Mouse (Mus musculus) 416B (cell line): ENCODE results near the gene Zkscan5.
"Not testable (repeated sequence)": the region's sequence is repeated elsewhere in the genome, so short reads cannot be mapped to it uniquely, and the experiment has no call there.

Experiments
- DNase-seq: peaks from one replicate; pipeline ENCODE4 v3.0.0; 2011; ENCODE audit warnings: low read depth

The Zkscan5 gene

DNA sequence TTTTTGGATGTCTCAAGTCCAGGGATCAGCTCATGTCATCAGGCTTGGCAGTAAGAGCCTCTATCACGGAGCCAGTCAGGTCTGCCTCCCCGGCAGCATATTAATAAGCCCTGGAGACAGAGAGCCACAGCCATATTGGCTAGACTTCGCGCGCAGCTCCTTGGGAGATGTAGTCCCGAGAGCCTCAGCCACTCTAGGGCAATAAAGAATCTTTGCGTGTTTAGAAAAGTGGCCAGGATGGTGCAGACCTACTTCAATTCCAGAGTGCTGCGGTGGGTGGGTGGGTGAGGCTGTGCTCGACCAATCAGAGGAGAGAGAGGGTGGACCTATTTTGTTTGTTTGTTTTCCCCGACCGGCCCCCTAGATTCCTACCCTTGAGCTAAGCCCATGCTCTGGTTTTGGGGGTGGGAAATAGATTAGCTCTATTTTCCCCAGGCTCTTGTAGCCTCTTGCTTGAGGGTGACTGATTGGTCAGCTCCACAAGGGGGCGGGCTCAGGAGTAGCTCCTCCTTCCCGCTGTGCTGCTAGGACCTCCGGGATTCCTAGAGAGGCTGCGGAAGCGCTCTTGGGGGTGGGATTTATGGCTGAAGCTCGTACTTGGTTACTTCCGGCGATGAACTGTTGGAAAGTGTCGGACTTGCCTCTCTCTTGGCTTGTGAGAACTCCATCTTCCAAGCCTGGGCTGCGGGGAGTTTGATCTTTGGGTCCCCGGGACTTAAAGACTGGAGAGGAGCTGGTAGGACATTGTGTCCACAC, at the start of gene Zkscan5:
TSS of gene Zkscan5 (plus strand) at position 627 of the 756 bp plus-strand sequence.
- DNase-seq: peak; percentile 100

DNA sequence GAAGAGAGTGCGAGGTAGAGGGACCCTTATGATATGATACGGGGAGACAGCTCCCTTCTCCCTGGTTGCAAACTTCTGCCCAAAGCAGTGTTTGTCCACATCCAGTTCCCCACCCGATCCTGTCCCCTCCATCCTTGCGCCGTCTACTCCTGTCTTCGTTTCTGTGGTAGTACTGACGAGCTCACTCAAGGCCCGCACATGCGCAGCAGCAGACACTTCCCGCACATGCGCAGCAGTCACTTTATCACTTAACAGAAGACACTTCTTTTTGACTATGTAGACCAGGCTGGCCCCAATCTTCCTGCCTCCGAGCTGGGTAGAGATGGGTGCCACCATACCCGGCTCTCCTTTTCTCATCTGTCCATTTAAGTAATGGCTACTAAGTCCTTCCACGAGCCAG, 43.0 kb upstream of the Zkscan5 start:
- DNase-seq: no peak

DNA sequence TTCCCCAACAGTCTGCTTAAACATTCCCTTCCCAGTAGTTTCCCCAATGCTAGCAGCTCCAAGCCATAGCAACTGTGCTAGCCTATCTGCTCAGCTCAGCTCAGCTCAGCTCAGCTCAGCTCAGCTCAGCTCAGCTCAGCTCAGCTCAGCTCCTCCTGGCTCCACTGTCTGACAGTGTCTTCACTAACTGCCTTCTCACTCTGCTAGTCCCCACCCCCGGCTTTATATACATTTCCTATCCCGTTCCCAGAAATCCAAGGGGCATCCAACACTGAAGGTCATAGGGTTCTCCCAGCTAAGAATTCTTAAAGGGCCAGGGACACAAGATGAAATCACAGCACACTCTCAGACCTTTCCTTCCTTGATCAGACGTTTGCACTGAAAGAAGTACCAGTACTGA, 39.7 kb upstream of the Zkscan5 start:
- DNase-seq: no peak

DNA sequence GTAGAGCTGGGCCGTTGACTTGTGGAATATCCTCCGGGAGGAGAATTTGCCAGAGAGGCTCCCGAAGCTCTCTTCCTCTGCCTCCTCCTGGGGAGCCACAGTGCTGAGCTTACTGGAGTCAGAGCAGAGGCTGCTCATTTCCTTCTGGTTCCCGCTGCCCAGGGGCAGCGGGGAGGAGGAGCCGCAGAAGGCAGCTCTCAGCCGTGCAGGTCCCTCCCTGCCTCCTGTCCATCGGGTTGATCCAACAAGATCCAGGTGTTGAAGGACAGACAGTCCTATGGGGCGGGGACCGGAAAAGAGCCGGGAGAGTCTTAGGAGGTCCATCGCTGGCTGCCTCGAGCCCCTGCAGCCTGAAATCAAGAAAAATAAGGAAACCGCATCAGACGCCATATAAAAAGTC, 39.2 kb upstream of the Zkscan5 start:
- DNase-seq: no peak

- peak; percentile 98 for DNase-seq
Observed at GRCm38 (mm10) chr5:145166536-145167305, 37.6 kb upstream of the Zkscan5 start, which contains the start of the genes Ptcd1 and Cpsf4. Gene Ptcd1, minus strand, starts transcription at chr5:145167108. Gene Cpsf4, plus strand, starts transcription at chr5:145167213.

DNA sequence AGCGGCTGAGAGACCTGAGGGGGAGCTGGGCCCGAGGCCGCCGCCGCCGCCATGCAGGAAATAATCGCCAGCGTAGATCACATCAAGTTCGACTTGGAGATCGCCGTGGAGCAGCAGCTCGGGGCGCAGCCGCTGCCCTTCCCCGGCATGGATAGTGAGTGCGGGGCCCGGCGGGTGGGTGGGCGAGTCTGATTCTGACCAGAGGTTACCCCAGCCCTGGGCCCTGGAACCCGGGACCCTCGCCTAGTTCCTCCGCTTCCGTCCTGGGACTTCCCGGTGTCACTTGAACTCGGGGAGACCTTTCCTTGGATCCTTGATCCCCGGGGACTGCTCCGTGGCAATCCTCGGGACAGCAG, 37.1 kb upstream of the Zkscan5 start:
- no peak for DNase-seq

DNA sequence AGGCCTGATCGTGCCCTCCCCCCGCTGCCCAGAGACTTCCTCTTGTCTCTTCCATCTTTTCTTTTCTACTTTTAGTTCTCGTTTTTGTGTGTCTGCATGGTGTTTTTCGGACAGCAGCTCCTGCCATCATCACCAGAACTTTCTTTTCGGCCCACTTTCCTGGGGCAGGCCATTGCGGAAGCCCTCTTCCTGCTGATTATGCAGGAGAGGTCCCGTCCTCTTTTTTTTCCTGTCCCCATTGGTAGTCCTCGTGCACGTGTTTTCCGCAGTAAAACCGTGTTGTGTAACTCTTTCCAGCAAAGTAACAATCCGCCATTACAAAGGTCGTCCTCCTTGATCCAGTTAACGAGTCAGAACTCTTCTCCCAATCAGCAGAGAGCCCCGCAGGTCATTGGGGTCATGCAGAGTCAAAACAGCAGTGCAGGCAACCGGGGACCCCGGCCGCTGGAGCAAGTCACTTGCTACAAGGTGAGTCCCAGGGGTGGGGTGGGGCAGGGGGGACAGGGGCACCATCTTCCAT, 25.8 kb upstream of the Zkscan5 start:
- DNase-seq: no peak

DNA sequence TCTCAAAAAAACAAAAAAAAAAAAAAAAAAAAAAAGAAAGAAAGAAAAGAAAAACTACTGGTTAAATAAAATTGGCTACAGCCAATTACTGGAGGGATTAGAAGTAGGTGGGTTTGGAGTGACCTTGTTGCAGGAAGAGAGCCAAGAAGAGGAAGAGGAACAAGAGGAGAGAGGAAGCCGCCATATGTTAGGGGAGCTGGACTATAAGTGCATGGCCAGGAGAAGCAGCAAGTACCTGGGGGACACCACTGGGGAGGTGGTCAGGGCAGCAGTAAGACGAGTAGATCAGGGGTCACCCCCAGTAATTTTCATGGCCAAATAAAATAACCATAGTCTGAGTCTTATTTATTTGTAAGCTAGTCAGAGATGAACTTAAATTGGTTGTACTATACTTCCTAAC, 19.1 kb upstream of the Zkscan5 start:
- DNase-seq: no peak

DNA sequence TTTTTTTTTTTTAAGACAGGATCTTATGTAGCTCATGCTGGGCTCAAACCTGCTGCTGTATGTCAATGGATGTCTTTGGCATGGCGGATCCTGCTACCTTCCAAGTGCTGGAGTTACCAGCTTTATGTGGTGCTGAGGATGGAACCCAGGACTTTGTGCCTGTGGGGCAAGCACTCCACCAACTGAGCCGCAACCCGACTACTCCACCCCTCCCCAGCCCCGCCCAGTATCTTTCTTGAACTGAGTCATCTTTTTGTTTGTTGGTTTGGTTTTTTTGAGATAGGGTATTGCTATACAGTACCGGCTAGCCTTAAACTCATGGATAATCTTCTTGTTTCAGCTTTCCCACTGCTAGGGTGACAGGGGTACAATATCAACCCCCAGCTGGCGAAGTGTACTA, 14.9 kb upstream of the Zkscan5 start:
- DNase-seq: peak; percentile 18

- no peak for DNase-seq
Observed at GRCm38 (mm10) chr5:145190373-145190772, 14.0 kb upstream of the Zkscan5 start.

DNA sequence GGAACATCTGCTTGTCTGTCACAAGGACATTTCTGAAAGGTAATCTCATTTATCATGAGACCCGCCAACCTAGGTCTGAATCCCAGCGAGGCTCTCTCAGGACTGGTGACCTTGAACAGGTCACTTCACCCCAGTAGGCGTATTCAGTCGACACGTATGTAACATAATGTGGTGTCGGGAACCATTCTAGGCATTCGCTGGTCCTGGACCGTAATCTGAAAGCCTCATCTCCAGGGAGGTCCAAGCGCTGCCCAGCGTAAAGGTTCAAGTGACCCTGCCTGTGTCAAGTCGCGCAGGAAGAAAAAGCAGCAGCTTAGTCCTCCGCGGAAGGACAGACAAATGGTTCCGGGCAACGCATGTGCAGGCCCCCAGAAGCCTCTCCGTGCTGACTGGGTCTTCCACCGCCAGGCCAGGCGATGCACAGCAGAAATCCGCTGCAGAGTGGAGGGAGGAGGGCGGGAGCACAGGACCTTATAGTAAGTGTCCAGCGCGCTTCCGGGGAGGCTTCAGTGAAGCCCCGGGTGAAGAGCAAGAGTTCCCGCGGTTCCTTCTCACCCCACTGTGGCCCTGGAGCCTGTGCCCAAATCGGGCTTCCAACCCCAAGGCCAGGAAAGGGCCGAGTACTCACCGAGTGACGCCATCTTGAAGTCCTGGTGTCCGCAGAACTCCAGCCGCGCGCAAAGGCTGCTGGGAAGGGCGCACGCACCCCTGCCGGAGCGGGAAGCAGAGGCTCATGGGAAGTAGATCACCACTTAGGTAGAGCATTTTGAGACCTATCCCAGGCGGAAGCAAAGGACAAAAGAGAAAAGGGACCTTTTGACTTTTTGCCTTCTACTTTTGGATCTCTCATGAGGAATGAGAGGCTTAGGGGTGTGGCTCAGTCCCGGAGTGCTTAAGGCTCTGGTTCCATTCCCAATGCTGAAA, 13.2 kb upstream of the Zkscan5 start:
- DNase-seq: peak; percentile 92

DNA sequence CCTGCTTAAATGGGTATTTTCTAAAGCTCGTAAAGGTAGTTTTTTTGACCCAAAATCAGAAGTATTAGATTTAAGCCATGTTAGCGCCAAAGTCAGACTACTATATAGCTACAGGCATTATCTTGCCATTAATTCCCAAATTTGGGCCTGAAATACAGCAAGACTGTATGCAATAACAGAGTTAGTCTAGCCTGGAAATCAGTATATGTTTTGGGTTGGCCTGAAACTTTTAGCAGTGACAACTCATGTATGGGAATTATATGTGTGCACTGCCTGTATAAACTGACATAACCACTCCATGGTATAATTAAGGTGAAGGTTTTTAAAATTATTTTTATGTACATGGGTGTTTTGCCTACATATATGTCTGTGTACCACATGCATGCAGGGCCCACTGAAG, 12.4 kb upstream of the Zkscan5 start, which contains the start of gene Atp5j2:
TSS of gene Atp5j2 (minus strand) at position 101 of the 400 bp plus-strand sequence.
- no peak for DNase-seq

- peak; percentile 60 for DNase-seq
Observed at GRCm38 (mm10) chr5:145200387-145200786, 4.0 kb upstream of the Zkscan5 start.

DNA sequence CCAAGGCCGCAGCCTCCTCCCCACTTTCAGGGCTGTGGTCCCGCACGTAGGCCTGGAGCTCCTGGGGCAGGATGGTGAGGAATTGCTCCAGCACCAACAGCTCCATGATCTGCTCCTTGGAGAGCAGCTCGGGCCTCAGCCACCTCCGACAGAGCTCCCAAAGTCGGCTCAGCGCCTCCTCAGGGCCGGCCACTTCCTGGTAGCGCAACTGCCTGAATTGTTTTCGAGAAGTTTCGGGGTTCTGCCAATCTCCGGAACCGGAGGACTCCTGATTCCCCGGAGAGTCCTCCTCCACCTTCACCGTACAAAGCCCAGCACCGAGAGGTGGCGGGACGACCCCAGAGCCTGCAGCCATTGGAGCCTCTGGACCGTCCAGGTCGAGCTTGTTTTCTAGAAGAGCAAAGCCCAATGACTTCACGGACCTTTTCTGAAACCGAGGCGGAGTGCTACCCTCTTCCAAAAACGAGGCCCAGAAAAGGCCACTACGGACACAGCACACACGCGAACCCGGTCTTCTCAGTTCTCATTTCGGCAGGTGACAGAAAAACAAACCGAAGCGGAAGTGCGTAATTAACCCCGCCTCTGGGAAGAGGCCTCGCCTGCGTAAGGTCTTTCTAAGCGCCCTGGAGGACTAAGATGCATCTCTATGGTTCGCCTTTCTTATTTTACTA, 2.9 kb upstream of the Zkscan5 start, which contains the start of gene Zkscan14:
TSS of gene Zkscan14 (minus strand) at position 548 of the 671 bp plus-strand sequence.
- DNase-seq: peak; percentile 95

- peak; percentile 62 for DNase-seq
Observed at GRCm38 (mm10) chr5:145202446-145202845, 1.9 kb upstream of the Zkscan5 start.

GRCm38 (mm10) chr5:145205041-145205440, 679 bp downstream of the Zkscan5 start:
- DNase-seq: peak; percentile 37

- DNase-seq: no peak
Observed at GRCm38 (mm10) chr5:145207385-145207784, 3.0 kb downstream of the Zkscan5 start.

- DNase-seq: no peak
Observed at GRCm38 (mm10) chr5:145207954-145208353, 3.6 kb downstream of the Zkscan5 start.

DNA sequence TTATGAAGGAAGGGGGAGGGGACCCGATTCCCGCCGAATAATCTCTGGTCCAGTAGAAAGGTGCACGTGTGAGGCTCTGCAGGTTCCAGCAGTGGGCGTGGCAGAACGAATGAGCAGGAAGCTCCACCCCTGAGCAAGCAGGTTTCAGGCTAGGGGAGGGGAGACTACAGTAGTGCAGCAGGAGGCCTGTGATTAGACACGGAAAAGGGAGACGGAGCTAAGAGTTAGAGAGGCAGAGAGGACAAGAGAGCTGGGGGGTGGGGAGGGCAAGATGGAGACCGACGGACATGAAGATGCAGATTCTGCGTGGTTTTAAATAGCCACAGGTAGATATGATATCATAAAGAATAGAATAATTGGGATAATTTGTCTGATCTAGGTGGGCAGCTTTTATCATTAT, 4.0 kb downstream of the Zkscan5 start:
- DNase-seq: not testable (repeated sequence)

- DNase-seq: no peak
Observed at GRCm38 (mm10) chr5:145211340-145211739, 7.0 kb downstream of the Zkscan5 start.

DNA sequence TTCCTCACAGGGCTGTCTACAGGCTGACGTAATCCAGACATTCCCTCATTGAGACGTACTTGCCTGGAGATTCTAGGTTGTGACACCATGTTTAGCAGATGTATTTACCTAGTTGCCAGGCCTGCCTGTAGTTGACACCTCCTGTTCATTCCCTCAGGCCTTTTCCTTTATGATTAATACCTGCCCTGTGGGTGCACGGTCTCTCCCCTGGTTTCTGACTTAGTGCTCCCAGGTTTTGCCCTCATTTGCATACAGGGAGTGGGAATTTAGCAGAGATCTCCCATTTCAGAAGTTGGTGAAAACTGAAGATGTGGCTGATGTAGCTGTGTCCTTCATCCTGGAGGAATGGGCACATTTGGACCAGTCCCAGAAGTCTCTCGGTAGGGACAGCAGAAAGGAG, 7.9 kb downstream of the Zkscan5 start:
- DNase-seq: no peak
